Mouse (Mus musculus): ENCODE results near the gene Cabp2.
A peak's percentile ranks its signal among the peaks of the same experiment; 100 is the strongest.
"Not testable (repeated sequence)": the region's sequence is repeated elsewhere in the genome, so short reads cannot be mapped to it uniquely, and the experiment has no call there.

Gene Cabp2

DNA sequence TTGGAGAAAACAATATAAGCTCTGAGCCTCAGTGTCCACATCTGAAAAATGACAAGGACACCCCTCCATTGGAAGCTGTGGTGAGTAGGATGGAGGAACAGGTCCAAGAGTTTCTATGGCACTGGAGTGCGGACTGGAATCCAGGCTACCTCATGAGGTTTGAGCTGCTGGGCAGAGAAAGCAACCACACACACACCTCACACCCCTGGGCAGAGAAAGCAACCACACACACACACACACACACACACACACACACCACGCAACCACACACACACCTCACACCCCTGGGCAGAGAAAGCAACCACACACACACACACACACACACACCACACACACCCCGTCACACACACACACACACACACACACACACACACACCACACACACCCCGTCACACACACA is 43.9 kb downstream of the Cabp2 start:
- DNase-seq (ENCODE audit: low spot score) = peak; percentile 27

DNA sequence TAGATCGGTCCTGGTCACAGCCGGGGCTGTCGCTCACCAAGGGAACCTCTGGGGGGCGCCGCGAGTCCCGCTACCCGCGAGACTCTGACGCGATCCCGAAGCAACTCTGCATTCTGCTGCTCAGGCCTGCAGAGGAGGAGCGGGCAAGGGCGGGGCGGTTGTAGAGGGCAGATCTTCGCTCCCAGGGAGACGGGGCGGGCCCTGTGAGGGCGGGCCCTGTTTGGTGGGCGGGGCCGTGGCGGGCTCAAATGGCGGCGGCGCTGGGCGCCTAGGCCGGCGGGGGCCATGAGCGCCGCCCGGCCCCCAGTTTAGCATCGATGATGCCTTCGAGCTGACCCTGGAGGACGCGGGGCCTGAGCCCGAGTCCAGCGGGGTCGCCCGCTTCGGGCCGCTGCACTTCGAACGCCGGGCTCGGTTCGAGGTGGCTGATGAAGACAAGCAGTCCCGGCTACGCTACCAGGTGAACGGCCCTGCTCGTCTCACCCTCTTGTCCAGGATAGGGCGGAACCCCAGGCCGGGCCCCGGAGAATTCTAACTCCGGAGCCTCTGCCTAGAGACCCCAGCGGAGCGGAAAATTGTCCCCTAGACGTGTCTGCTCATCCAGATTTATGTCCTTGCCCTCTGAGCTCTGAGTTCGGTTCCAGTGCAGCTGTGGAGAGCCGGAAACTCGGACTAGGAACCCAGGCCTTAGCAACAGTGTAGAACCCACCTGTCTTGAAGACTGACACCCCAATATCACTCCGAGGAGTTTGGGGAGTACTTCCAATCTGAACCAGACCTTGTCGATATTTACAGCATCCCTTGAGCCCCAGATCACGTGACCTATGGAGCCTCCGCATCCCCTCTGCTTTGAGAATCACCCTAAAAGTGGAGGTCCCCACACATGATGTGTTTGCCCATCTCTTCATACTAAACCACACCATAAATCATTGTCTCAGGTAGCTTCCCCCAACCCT is 44.6 kb downstream of the Cabp2 start, which contains the start of gene Aip:
Gene Aip, minus strand, starts transcription at position 118 of the 956 bp plus-strand sequence.
- peak; percentile 98 for DNase-seq (ENCODE audit: low spot score)

DNA sequence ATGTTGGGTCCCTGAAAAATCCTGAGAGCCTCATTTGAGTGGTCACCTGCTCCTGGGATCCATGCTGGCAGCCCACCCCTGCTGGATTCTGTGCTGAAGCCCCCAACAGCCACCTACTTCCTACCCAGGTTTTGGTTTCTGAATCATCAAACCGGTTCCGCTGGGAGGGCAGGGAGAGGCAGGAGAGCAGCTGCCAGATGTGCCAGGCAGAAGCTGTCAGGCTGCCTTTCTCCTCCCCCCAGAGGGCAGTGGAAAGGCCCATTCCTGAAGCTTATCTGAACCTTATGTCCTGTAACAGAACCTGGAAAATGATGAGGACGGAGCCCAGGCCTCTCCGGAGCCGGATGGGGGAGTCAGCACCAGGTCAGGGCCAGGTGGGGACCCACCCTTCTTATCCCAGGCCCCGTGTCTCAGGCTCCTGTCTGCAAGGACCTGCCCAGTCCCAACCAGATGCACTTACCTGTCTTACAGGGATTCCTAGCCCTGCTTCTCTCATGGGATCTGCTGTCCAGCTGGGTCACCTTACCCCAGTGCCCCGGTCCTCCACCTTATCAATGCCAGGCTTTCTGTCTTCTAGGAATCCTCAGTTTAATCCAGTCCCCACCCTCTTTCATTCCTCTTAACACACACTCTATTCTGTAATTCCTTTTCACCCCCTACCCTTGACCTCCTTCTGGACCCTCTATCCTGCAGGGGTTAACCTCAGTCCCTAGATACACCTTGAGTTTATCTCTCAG is 45.5 kb downstream of the Cabp2 start:
- no peak for DNase-seq (ENCODE audit: low spot score)

DNA sequence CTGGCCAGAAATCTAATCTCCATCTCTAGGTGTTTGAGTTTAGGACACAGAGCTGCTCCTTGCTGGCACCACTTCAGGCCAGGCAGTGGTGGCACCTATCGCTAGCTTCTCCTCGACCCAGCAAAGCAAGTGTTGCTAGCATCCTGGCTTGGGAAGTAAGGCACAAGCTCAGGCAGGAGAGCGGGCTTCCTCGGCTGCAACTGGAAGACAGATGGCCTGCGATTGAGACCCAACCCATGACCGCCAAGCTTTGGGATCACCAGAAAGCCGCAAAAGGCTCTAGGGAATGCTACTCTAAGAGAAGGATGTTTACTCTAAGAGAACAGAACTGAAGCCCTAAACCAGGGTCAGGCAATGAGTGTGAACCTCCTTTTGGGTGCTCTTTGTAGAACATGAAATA is 48.1 kb downstream of the Cabp2 start:
- no peak for DNase-seq (ENCODE audit: low spot score)

DNA sequence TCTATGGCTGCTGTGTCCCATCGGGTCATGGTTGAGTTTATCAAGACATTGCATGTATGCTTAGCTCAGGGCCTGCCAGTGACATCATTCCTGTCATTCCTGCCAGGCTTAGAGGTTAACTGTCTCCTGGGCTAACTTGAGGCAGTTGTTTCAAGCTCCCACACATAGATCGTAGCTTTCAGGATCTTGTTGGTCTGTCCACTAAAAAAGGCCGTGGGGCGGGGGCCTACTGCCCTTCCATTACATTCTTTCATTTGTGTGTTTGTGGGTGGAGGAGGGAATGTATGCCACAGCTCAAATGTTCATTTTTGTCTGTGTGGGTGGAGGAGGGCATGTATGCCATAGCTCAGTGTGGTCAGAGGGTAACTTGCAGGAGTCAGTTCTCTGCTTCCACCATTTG is 48.7 kb downstream of the Cabp2 start:
- no peak for DNase-seq (ENCODE audit: low spot score)

DNA sequence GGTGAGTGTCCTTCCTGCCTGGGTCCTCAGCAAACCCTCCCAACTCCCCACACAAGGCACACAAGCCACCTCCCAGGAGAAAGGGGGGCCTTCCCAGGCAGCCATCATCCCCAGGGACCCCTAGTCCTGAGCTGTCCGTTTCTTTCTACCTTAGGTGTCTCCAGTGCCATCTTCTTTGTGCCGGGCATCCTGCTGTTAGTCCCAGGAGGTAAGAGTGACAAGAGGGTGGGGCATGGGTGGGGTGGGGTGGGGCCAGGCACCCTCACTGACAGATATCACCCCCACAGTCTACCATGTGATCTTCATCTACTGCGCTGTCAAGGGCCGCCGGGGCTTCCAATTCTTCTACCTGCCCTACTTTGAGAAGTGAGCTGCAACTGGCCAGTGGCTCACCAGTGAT is 49.7 kb downstream of the Cabp2 start:
- no peak for DNase-seq (ENCODE audit: low spot score)

DNA sequence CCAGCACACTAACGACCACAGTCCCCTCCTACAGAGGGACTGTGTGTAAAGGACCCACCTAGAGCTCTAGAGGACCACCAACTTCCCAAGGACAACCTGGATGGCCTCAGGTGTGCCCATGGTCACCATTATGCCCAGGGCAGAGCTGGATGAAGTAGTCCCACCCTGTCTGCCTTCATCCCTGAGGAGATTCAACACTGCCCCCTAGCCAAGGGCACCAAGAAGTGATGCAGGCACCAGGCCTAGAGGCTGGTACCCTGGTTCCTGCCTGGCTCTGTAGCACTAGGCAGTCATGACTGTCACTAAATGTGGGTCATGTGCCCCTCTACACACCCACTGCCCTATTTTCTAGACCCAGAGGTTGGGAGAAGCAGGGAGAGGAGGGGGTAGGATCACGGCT is 50.4 kb downstream of the Cabp2 start:
- no peak for DNase-seq (ENCODE audit: low spot score)

DNA sequence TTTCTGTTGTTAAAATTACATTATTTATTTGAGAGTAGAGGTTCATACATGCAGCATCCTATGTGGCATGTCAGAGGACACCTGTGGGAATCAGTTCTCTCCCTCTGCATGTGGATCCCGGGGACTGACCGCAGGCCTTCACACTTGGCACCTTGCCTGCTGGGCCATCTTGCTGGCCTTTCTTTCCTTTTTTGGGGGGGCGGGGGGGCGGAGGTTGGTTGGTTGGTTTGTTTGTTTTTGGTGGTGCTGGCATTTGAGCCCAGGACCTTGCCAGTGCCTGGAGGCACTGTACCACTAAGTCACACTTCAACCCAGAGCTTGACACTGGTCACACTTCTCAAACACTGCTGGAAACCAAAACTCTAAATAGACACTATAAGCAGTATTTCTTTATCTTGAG is 53.0 kb downstream of the Cabp2 start:
- no peak for DNase-seq (ENCODE audit: low spot score)

DNA sequence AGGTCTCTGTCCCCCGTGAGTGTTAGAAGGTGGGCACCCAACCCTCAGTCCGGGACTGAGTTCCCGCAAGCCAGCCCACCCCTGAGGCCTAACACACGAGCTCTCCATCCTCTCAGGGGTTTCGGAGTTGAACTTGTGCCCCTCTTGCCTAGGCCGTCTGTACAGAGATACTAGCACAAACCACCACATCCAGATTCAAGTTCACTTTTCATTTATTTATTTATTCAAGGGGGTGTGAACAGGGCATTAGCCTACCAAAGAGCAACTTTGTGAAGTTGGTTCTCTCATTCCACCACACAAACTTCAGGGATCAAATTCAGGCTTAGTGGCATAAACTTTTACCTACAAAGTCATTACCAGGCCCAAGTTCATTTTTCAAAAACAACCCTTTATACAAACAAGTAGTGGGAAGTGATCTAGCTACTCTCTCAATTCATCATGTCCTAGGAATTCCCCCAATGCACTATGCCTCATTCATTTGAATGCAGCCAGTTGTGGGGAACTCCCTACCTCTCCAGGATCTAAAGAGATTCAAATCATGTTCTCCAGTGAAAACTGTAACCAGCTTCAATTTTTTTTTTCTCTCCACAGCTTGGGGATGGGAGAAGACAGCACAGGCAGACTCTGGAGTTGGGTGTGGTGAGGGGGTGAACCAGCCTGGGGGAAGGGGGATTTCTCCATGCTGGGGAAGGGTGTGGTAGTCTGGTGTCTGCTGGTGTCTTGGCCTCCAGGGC is 54.0 kb downstream of the Cabp2 start:
- DNase-seq (ENCODE audit: low spot score) = not testable (repeated sequence)

DNA sequence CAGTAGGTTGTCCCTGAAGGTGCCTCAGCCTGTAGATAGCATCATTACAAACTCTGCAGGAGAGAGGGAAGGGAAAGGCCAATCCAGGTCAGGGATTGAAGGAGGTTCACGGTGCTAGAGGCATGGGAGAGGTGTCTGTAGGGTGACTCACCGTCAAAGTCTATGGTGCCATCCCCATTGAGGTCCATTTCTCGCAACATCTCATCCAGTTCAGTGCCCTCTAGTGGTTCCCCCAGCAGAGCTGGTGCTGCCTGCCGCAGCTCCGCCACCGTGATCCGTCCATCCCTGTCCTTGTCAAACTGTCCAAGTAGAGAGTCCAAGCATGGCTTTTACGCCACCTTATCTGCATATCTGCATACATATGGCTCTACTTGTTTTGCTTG is 54.6 kb downstream of the Cabp2 start:
- DNase-seq (ENCODE audit: low spot score) = not testable (repeated sequence)

DNA sequence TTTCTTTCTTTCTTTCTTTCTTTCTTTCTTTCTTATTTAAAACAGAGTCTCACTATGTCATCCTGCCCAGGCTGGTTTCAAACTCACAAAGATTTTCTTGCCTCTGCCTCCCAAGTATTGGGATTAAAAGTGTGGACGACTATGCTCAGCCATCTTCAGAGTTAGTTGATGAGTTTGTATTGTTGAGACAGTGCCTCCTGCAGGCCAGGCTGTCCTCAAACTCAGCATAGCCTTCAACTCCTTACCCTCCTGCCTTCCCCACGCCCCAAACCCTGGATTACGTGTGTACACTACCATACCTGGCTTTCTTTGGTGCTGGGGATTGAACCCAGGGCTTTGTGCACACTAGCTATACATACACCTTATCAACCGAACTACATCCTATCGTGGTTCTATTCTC is 55.1 kb downstream of the Cabp2 start:
- DNase-seq (ENCODE audit: low spot score) = no peak

Measured in embryo, embryonic 10.5 days (tissue).